Comparison of ENCODE assay signal across 9 mouse cellular contexts in genomic region chr1:155232385-155232784, GRCm38 (mm10). TPM values are rescaled to one million over a fixed set of nuclear protein-coding genes. Genes with fewer than 3 reads are reported as not detected.
A peak's percentile ranks its signal among the peaks of the same experiment; 100 is the strongest.
DNase-seq lines count a peak whose midpoint lies in the region; ATAC-seq and TF ChIP-seq lines count a peak whose summit lies in the region.
"Had no signal": no experiment of that assay in that cellular context is flagged by ENCODE, and none has a peak within 500 bp of the region (broad histone marks: within the 10 kb centered on the region; RNA-seq: fewer than 3 reads in every experiment).

No protein-coding gene starts in this region.

- H3K27ac ChIP-seq in forebrain, embryonic 15.5 days (replicated peaks) = peak overlapping the region; percentile 92
- H3K27ac ChIP-seq: liver, embryonic 13.5 days had no signal

- no peak overlapping the region for H3K9ac ChIP-seq in forebrain, embryonic 15.5 days (replicated peaks)
- H3K9ac ChIP-seq: liver, embryonic 13.5 days had no signal

- H3K9me3 ChIP-seq in forebrain, embryonic 15.5 days = no peaks in the 10 kb centered on the region
- H3K9me3 ChIP-seq: liver, embryonic 13.5 days had no signal

- peak; percentile 70 for DNase-seq in left cerebral cortex, postnatal 4 days
- DNase-seq in left cerebral cortex, postnatal 10 days (ENCODE audit: extremely low spot score in 1 of 2, low spot score in 2 of 2) = no peak
- DNase-seq in kidney, postnatal 10 days = peak; percentile 48
- DNase-seq in retina, postnatal 1 day = peak; percentile 66
- no peak for DNase-seq in urinary bladder, adult 2 months (ENCODE audit: low spot score)
- no peak for DNase-seq in lung, adult 2 months
- DNase-seq: liver, embryonic 13.5 days had no signal

- ATAC-seq in forebrain, embryonic 15.5 days (replicated peaks) = no peak

- no peak overlapping the region for H3K4me3 ChIP-seq in forebrain, embryonic 15.5 days
- H3K4me3 ChIP-seq in lung, adult 2 months (replicated peaks; ENCODE audit: extremely low read depth, low read depth, low read length) = no peak overlapping the region
- H3K4me3 ChIP-seq: liver, embryonic 13.5 days had no signal

- no peak overlapping the region for H3K4me2 ChIP-seq in forebrain, embryonic 15.5 days (replicated peaks)
- H3K4me2 ChIP-seq: liver, embryonic 13.5 days had no signal

- no peaks in the 10 kb centered on the region for H3K36me3 ChIP-seq in forebrain, embryonic 15.5 days
- H3K36me3 ChIP-seq: liver, embryonic 13.5 days had no signal

- H3K27me3 ChIP-seq in forebrain, embryonic 15.5 days = no peaks in the 10 kb centered on the region
- H3K27me3 ChIP-seq: liver, embryonic 13.5 days had no signal

- TF ChIP-seq POLR2A in lung, adult 2 months (IDR thresholded peaks at IDR 0.05; ENCODE audit: borderline replicate concordance, extremely low read depth, low read depth, low read length) = no peak

- TF ChIP-seq CTCF in lung, adult 2 months (IDR thresholded peaks at IDR 0.05; ENCODE audit: insufficient read depth, low read length) = no peak

- peaks cover 71% of the 10 kb centered on the region for H3K4me1 ChIP-seq in forebrain, embryonic 15.5 days
- H3K4me1 ChIP-seq in lung, adult 2 months (ENCODE audit: control insufficient read depth, insufficient read depth, low read length) = no peaks in the 10 kb centered on the region; the same call in 1 of the 2 replicates

- intact Hi-C loops in left cerebral cortex, postnatal 4 days (cut with DNase I) = no loop called here
- intact Hi-C loops in left cerebral cortex, postnatal 10 days (cut with DNase I) = no loop called here

- 33% methylated on average over 12 of the region's 12 CpGs for WGBS in forebrain, embryonic 15.5 days
- WGBS in lung, adult 2 months = 73% methylated on average over 12 of the region's 12 CpGs

RNA-seq across cellular contexts. Expression of gene BC034090, which starts 11.9 kb away (rescaled TPM):
- 1 to 10 TPM; 3.3 to 7.7 TPM for total RNA-seq in left cerebral cortex, postnatal 4 days (2021)
- total RNA-seq in left cerebral cortex, postnatal 10 days (2021) = 1 to 10 TPM; 5.4 TPM
- 3.3 and 4.9 TPM in 2 replicates for polyA plus RNA-seq in forebrain, embryonic 15.5 days (2015; fragmentation: Nextera tagmentation; extraction: Ambion mirVana)
- polyA plus RNA-seq in urinary bladder, adult 2 months (2012; rRNA removed) = 20.0 and 21.4 TPM in 2 replicates
- 9.3 and 9.9 TPM in 2 replicates for polyA plus RNA-seq in lung, adult 2 months (2012; rRNA removed)
- total RNA-seq: common myeloid progenitor, adult 5-6 weeks had no signal

Comparison
In these comparisons a context has a peak if more than half of its experiments do, and no peak if none do; other contexts are left out.
1. DNase-seq: peak in left cerebral cortex, postnatal 4 days (single experiment), kidney, postnatal 10 days (single experiment) and retina, postnatal 1 day (single experiment); none in left cerebral cortex, postnatal 10 days (0 of 2), urinary bladder, adult 2 months (single experiment) and lung, adult 2 months (single experiment).